In the genomic region with DNA sequence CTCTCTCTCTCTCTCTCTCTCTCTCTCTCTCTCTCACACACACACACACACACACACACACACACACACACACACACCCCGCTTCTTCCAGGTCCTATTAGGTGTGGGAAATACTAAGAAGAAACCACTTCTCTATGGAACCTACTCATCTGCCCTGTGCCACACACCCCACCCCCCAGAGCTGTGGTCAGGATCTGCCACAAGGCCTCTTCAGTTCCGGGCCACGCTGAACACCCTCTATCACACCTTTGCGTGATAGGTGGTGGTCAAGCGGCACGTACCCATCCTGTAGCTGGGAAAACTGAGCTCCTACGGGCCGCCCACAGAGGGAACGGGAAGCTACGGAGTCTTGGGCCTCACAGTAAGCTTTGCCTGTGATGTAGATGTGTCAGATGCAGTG, we compare ENCODE assay signal across 10 mouse cellular contexts.
A peak's percentile ranks its signal among the peaks of the same experiment; 100 is the strongest.
DNase-seq lines count a peak whose midpoint lies in the region; ATAC-seq lines count a peak whose summit lies in the region.
"Had no signal": no experiment of that assay in that cellular context is flagged by ENCODE, and none has a peak within 500 bp of the region (broad histone marks: within the 10 kb centered on the region; RNA-seq: fewer than 3 reads in every experiment).

No protein-coding gene starts in this region.

- no peak overlapping the region for H3K9ac ChIP-seq in heart, embryonic 15.5 days
- no peak overlapping the region for H3K9ac ChIP-seq in heart, embryonic 11.5 days (ENCODE audit: low read depth, low read length)
- H3K9ac ChIP-seq in midbrain, embryonic 14.5 days (replicated peaks; ENCODE audit: low read length), result no peak overlapping the region
- H3K9ac ChIP-seq in midbrain, embryonic 11.5 days (ENCODE audit: low read length), result no peak overlapping the region
- no peak overlapping the region for H3K9ac ChIP-seq in neural tube, embryonic 15.5 days (replicated peaks)

- H3K27ac ChIP-seq in heart, embryonic 15.5 days, result peak overlapping the region; percentile 66
- H3K27ac ChIP-seq in heart, embryonic 11.5 days (ENCODE audit: low read depth, low read length), result no peak overlapping the region
- 0 out of 2 replicates have a peak overlapping the region, but pooled peaks have one; percentile 65 for H3K27ac ChIP-seq in midbrain, embryonic 14.5 days (replicated peaks; ENCODE audit: low read depth, low read length)
- H3K27ac ChIP-seq in midbrain, embryonic 11.5 days (ENCODE audit: low read depth, low read length), result no peak overlapping the region
- peak overlapping the region; percentile 56; the same call in 1 of the 2 replicates for H3K27ac ChIP-seq in neural tube, embryonic 15.5 days (replicated peaks)

- H3K4me1 ChIP-seq in heart, embryonic 15.5 days (replicated peaks), result peaks cover 54% of the 10 kb centered on the region
- H3K4me1 ChIP-seq in heart, embryonic 11.5 days (ENCODE audit: control insufficient read depth, insufficient read depth, low read length), result peaks cover 38% of the 10 kb centered on the region
- H3K4me1 ChIP-seq in midbrain, embryonic 14.5 days (ENCODE audit: control insufficient read depth, insufficient read depth, low read length), result peaks cover 36% of the 10 kb centered on the region
- H3K4me1 ChIP-seq in midbrain, embryonic 11.5 days (ENCODE audit: control insufficient read depth, insufficient read depth, low read length), result peaks cover 24% of the 10 kb centered on the region
- peaks cover 44% of the 10 kb centered on the region for H3K4me1 ChIP-seq in neural tube, embryonic 15.5 days

- H3K36me3 ChIP-seq in heart, embryonic 15.5 days, result no peaks in the 10 kb centered on the region
- H3K36me3 ChIP-seq in heart, embryonic 11.5 days (ENCODE audit: control insufficient read depth, insufficient read depth, low read length), result no peaks in the 10 kb centered on the region
- no peaks in the 10 kb centered on the region for H3K36me3 ChIP-seq in midbrain, embryonic 14.5 days (ENCODE audit: control insufficient read depth, insufficient read depth, low read length)
- H3K36me3 ChIP-seq in midbrain, embryonic 11.5 days (ENCODE audit: control insufficient read depth, insufficient read depth, low read length), result no peaks in the 10 kb centered on the region
- H3K36me3 ChIP-seq in neural tube, embryonic 15.5 days, result no peaks in the 10 kb centered on the region

- no peak for ATAC-seq in heart, embryonic 15.5 days (replicated peaks; ENCODE audit: insufficient number of reproducible peaks, insufficient read depth, low FRiP score, low read depth)
- ATAC-seq in heart, embryonic 11.5 days (replicated peaks; ENCODE audit: insufficient number of reproducible peaks, low FRiP score, low TSS enrichment), result no peak
- ATAC-seq in midbrain, embryonic 14.5 days (ENCODE audit: low FRiP score, low TSS enrichment), result no peak
- ATAC-seq in midbrain, embryonic 11.5 days (ENCODE audit: low FRiP score), result no peak
- ATAC-seq in granulocyte monocyte progenitor cell, adult 5-6 weeks (replicated peaks; ENCODE audit: poor library complexity, severe bottlenecking), result 0 out of 2 replicates have a peak, but pooled peaks have one; percentile 26
- ATAC-seq in neural tube, embryonic 15.5 days (ENCODE audit: low FRiP score), result no peak

- H3K4me2 ChIP-seq in heart, embryonic 15.5 days, result no peak overlapping the region
- no peak overlapping the region for H3K4me2 ChIP-seq in heart, embryonic 11.5 days
- H3K4me2 ChIP-seq in midbrain, embryonic 14.5 days (ENCODE audit: low read length), result no peak overlapping the region
- H3K4me2 ChIP-seq in midbrain, embryonic 11.5 days, result no peak overlapping the region
- no peak overlapping the region for H3K4me2 ChIP-seq in neural tube, embryonic 15.5 days

- DNase-seq in midbrain, embryonic 14.5 days, result no peak
- no peak for DNase-seq in midbrain, embryonic 11.5 days (ENCODE audit: low spot score, missing footprints)
- no peak for DNase-seq in spleen, postnatal 36 days (ENCODE audit: low spot score in 2 of 2)
- DNase-seq in thymus, postnatal 10 days (ENCODE audit: low spot score in 2 of 2), result no peak
- DNase-seq: cerebellum, postnatal 36 days; kidney, adult 9 months had no signal

- H3K27me3 ChIP-seq in heart, embryonic 15.5 days, result 0 out of 2 replicates have a peak, but pooled peaks cover 2% of the 10 kb centered on the region
- H3K27me3 ChIP-seq in heart, embryonic 11.5 days (ENCODE audit: control insufficient read depth, insufficient read depth, low read length), result 0 out of 2 replicates have a peak, but pooled peaks cover 3% of the 10 kb centered on the region
- no peaks in the 10 kb centered on the region for H3K27me3 ChIP-seq in midbrain, embryonic 14.5 days (ENCODE audit: control insufficient read depth, insufficient read depth, low read length)
- H3K27me3 ChIP-seq in midbrain, embryonic 11.5 days (ENCODE audit: control insufficient read depth, insufficient read depth, low read length), result no peaks in the 10 kb centered on the region
- no peaks in the 10 kb centered on the region for H3K27me3 ChIP-seq in neural tube, embryonic 15.5 days (replicated peaks)

- H3K4me3 ChIP-seq in heart, embryonic 15.5 days, result no peak overlapping the region
- H3K4me3 ChIP-seq in heart, embryonic 11.5 days (ENCODE audit: low read depth, low read length), result no peak overlapping the region
- H3K4me3 ChIP-seq in midbrain, embryonic 14.5 days (replicated peaks; ENCODE audit: low read depth, low read length), result no peak overlapping the region
- no peak overlapping the region for H3K4me3 ChIP-seq in midbrain, embryonic 11.5 days (ENCODE audit: low read depth, low read length)
- no peak overlapping the region for H3K4me3 ChIP-seq in neural tube, embryonic 15.5 days (replicated peaks)

- no peaks in the 10 kb centered on the region for H3K9me3 ChIP-seq in heart, embryonic 15.5 days (replicated peaks)
- no peaks in the 10 kb centered on the region for H3K9me3 ChIP-seq in heart, embryonic 11.5 days (replicated peaks; ENCODE audit: control insufficient read depth, low read length)
- H3K9me3 ChIP-seq in midbrain, embryonic 14.5 days (ENCODE audit: control insufficient read depth, low read length), result no peaks in the 10 kb centered on the region
- H3K9me3 ChIP-seq in midbrain, embryonic 11.5 days (ENCODE audit: control insufficient read depth, low read length), result no peaks in the 10 kb centered on the region
- H3K9me3 ChIP-seq in neural tube, embryonic 15.5 days (replicated peaks), result no peaks in the 10 kb centered on the region

- 62% methylated on average over 10 of the region's 10 CpGs for WGBS in heart, embryonic 15.5 days
- WGBS in heart, embryonic 11.5 days (ENCODE audit: insufficient replicate concordance), result 46% methylated on average over 10 of the region's 10 CpGs
- 62% methylated on average over 10 of the region's 10 CpGs for WGBS in midbrain, embryonic 14.5 days
- 56% methylated on average over 10 of the region's 10 CpGs for WGBS in midbrain, embryonic 11.5 days
- WGBS in neural tube, embryonic 15.5 days, result 65% methylated on average over 10 of the region's 10 CpGs

Comparison
In these comparisons a context has a peak if more than half of its experiments do, and no peak if none do; other contexts are left out.
1. H3K27ac ChIP-seq: peak in heart, embryonic 15.5 days (single experiment), midbrain, embryonic 14.5 days (single experiment) and neural tube, embryonic 15.5 days (single experiment); none in heart, embryonic 11.5 days (single experiment) and midbrain, embryonic 11.5 days (single experiment).